Mouse (Mus musculus): ENCODE measurements around the gene Pde10a.

- TF ChIP-seq CTCF (IDR thresholded peaks at IDR 0.05; ENCODE audit: control insufficient read depth, insufficient read depth, insufficient replicate concordance, low read depth, low read length) (no peak), POLR2A (IDR thresholded peaks at IDR 0.05; ENCODE audit: control insufficient read depth, low read depth, low read length) (no peak)
Measured at GRCm38 (mm10) chr17:8847558-8847957, 322.4 kb downstream of the Pde10a start.
